Mouse (Mus musculus) thymus, postnatal 4 days (tissue): Measurements from ENCODE around the gene Oser1.
"Not testable (repeated sequence)": the region's sequence is repeated elsewhere in the genome, so short reads cannot be mapped to it uniquely, and the experiment has no call there.

Experiments used
- DNase-seq: peaks from one replicate; pipeline ENCODE4 v3.0.0; 2021

The Oser1 gene

DNA sequence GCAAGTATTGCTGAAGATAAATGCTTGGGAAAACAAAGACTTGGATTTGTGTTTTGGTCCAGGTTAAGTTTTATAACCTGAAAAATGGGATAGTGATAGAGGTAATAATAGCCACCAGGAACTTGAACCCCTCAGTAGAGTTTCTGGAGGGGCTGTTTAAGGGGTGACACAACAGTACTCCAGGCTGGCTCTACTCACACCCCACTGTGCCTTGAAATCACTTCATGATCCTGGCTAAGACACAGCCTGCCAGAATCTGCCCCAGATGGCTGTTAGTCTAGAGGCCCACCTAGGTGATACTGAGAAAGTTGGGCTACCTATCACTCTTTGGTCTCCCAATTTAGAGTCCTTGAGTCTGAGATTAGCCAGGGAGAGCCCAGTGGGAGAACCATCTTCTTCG, 15.0 kb upstream of the Oser1 start:
- DNase-seq = no peak

DNA sequence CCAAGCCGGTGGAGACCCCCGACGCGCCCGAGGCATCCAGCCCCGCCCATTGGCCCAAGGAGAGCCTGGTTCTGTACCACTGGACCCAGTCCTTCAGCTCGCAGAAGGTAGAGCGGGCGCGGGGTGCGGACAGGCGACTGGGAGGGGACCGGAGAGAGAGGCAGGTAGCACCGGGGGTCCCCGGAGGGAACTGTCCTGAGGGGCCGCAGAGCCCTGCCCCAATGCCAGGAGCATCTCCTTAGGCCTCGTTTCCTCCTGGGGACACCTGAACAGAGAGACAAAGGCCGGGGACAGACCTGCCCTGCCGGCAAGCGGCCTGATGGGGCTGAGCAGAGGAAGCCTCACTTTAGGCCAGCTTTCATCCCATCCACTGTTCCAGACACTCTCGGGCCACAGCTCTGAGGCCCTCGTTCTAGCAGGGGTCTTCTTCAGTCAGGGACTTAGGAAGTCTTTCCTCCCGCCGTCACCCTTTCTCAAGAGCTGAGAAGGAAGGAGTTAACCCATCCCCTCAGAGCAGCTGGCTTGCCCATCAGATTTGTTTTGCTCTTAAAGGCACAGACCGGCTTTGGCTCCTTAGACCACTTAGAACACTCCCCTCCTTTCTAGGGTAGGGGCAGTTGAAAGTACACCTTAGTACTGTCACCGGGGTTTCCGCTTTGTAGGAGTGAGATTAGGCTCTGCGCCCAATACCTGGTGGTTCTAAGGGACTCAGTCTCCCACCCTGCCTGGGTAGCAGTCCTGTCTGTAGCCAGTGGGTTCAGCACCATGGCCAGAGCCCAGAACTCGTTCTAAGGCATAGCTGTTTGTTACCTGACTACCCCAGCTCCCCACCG, 14.3 kb upstream of the Oser1 start:
- DNase-seq = peak; percentile 50

DNA sequence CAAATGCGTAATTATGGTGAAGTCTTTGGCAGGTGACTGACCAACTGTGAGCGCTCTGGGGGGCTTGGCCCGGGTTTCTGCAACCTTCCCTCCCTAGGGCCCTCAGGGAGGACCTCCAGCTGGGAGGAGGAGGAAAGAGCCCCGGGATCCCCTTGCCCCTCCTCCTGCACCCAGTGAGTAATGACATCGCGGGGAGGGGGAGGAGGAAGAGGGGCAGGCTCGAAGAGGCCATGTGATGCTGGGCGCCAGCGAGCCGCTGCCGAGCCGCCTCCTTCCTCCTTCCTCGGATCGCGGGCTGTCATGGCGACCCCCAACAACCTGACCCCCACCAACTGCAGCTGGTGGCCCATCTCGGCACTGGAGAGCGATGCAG, 13.7 kb upstream of the Oser1 start, which contains the start of gene Gdap1l1:
TSS of gene Gdap1l1 (plus strand) at position 231 of the 373 bp plus-strand sequence.
- DNase-seq = no peak

DNA sequence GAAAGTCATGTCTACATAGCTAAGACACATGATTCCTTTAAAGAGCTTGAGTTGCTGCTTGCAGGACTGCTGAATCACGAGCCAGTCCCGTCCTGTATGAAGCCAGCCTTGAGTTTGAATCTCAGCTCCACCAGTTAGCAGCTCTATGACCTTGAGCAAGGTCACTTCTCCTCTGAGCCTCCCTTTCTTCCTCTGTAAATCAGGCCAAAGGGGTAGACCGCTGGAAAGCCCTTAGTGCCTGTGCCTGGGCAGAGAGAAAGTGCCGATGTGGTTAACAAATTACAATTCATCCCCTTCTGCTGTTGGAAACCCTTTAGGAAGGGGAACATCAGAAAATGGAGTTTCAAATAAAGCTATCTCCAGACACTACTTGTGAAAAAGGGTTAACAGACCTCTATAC, 13.3 kb upstream of the Oser1 start:
- no peak for DNase-seq

DNA sequence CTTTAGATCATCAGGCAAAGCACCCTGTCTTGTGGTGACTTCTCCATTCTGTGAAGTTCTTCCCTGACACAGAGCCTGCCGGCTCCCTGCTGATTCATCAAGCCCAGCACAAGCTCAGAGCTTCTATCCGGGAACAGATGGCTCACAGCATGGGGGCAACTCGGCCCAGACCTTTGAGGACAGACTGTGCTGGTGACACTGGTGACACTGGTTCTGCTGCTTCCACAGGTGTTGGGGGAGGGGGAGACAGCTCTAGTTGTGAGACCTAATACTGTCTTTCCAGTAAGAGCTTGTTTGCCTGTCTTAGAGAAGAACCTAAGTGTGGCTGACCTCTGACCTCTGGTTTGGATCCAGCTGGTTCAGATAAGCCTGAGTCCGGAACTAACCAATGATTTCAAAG, 9.5 kb upstream of the Oser1 start:
- no peak for DNase-seq

DNA sequence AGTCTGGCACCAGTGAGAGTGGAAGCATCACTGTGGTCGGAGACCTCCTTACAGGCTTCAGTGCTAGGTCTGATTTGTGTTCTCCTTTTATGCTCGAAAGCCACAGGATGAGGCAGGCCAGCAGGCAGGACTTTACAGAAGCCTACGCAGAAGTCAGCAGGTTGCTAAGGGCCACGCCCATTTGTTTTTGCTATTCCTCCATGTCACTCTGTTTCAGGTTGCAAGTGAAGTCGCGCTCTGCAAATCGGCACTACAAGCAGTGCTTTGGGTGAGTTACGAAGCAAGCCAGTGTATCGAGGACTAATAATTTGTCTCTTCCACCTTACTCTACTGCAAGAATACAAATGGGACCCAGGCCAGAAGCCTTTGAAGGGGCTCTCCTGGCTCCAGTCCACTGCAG, 6.8 kb upstream of the Oser1 start:
- DNase-seq = no peak

DNA sequence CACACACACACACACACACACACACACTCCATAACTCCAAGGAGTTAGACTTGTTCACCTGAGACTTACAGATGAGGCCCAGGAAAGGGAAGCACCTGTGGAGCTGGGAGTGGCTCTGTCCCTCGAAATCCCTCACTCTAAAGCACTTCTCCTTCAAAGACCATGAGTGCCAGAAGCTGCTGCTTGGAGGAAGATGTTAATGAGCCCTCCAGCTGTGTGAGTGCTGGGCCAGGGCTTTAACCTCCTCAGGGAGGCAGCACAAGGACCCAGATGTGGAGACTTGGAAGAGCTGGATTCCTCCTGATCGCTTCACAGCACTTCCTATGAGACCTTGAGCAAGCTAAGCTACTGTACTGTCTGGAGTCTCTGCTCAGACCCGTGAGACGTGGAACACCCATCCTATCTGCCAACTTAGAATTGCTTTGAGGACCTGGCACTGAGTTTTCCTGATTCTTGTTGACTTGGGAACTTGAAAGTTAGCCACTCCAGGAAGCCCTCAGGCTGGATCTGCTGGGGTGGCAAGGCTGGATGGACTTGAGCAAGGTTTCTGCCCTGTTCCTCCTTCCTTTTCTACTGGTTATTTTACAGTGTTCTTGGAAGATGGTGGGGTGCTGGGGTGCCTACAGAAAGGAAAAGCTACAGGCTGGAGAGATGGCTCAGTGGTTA, 4.0 kb upstream of the Oser1 start:
- DNase-seq = no peak

DNA sequence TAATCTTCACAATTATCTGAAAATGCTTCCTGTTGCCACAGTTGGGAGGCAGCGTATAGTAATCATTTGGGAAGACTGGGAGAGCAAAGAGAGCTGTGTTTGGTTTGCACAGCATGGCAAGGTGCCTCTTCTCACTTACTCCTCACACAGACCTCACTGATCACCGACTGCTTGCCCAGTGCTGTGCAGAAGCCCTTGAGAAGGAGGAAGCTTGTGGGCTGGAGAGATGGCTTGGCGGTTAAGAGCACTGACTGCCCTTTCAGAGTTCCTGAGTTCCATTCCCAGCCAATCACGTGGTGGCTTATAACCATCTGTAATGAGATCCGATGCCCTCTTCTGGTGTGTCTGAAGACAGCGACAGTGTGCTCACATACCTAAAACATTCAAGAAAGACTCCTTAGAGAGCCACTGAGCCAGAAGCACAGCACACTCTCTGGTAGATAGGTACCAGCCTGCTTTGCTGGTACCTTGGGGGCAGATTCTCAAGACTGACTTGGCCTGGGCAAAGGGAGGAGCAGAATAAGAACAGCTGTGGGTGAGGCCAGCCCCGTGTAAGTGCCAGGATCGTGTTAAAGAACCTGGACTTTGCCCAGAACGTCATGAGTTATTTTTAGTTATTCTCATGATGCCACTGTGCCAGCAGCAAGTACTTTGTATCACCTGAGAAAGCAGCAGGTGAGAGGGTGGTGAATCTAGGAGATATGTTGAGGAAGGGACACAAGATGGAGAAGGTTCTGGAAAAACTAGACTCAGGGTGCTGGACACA, 1.4 kb downstream of the Oser1 start:
- DNase-seq = no peak

DNA sequence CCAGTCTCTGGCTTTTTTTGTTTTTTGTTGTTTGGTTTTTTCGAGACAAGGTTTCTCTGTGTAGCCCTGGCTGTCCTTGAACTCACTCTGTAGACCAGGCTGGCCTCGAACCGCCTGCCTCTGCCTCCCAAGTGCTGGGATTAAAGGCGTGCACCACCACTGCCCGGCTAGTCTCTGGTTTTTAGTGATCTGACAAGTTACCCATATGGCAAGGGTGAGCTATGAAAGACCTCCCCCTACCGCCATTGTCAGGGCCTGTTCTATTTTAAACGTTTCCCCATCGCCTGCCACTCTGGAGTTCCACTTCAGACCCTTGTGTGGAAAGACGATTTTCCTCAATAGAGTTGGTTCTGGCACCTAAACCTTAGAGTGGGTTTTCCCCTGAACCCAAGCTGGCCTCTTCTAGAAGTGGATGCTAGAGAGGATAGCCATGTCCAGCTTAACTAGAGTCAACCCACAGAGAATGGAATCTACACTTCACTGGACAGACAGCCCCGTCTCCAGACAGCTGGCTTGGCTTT, 4.1 kb downstream of the Oser1 start:
- DNase-seq = peak; percentile 20

DNA sequence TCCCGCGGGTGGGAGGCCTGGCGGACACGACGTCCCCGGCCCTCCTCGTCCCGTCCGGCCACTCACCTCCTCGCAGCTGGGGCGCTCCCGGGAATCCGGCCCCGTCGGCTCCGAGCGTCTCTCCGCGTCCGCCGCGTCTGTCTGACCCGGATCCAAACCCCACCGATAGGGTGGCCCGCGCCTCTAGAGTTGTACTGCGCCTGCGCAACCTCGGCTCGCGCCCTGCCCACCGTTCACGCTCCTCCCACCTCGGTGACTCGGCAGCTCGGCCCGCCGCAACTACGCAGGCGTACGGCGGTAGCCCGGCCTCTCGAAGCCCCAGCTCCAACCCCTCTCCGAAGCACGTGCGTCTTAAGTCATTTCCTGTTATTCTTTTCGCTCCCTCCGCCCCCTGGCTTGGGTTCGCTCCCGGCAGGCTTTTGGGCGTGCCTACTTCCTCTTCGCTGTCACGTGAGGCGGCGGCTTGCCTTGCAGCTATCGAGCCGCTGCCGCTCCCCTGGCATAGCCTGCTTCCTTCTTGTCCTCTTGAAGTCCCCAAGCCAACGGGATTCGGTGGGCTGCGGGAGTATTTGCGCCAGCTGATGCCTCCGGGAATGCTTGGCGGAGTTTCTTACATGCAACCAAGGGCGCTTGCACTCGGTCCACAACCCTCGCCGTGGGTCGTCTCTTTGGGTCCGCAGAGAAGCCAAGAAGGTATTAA, 5.0 kb downstream of the Oser1 start:
- DNase-seq = peak; percentile 99

DNA sequence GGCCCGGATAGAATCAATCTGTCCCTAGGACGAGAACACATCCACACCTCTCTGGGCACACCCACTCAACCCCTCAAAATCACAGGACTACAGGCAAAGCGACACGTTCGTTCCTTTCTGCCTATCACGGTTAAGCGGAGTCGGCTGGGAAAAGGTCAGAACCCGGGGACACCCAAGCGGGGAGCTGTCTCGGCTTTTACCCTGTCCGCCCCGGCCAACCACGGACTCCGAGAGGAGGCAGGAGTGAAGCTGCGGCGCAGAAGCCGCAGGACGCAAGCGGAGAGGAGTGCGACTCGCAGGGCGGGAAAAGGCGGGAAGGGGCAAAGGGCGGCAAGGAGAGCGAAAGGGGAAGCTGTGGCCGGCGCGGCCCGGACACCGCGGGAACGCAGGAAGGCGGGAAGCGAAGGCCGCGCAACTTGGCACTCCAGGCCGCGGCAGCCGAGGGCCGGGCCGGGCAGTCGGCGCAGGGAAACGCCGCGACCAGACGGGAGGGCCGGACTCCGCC, 5.6 kb downstream of the Oser1 start:
- no peak for DNase-seq

DNA sequence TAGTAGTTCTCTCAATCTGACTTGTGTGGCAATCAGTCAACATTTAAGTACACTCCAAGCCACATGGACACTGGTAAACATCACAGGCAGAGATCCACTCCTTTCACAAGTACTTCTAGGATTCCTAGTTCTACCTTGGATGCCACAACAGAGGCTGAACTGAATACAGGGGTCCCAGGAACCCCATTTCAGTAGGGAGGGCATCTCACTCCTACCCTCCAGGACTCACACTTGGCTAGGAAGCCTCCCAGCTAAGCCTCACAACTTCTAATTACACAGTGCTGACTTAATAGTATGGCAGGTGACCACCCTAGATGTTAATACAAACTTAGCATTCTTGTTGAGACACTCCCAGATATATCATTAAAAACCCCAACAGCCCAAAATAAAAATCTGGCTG, 6.7 kb downstream of the Oser1 start:
- no peak for DNase-seq

DNA sequence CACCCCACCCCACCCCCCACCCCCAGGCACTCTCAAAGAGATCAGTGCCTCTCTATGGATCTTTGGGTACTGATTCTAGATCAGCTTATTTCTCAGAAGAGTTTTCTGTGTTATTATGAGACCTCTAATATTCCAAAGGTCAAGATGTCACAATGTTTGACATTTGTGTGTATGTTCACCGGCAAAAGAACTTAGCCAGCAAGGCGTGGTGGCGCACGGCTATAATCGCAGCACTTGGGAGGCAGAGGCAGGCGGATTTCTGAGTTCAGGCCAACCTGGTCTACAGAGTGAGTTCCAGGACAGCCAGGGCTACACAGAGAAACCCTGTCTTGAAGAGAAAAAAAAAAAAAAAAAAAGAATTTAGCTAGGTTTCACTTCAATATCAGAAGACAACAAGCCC, 7.5 kb downstream of the Oser1 start:
- no peak for DNase-seq

DNA sequence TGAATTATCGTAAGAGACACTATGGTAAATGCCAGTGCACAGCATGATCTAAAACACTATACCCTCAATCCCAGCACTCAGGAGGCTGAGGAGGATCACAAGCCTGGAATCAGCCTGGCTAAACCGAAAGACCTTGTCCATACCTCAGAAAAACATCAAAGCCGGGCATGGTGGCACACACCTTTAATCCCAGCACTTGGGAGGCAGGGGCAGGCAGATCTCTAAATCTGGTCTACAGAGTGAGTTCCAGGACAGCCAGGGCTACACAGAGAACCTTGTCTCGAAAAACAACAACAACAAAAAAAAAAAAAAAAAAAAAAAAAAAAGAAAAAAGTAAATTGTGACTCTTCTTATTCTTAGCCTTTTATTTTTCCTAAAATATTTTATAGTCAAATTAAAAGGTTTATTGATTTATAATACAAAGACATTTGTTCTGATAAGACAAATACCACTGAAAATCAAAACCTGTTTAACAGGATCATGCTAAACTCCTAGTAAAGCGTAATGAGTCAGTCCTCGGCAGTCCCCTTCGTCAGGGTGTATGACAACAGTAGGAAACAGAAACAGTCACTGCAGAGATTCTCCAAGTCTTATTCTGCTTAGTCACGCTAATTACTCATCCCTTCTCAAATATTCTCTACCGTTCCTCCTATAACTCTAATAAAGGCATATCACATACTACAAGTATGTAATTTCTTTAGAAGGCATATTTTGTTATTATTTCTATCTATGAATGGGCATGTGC, 11.5 kb downstream of the Oser1 start:
- no peak for DNase-seq

DNA sequence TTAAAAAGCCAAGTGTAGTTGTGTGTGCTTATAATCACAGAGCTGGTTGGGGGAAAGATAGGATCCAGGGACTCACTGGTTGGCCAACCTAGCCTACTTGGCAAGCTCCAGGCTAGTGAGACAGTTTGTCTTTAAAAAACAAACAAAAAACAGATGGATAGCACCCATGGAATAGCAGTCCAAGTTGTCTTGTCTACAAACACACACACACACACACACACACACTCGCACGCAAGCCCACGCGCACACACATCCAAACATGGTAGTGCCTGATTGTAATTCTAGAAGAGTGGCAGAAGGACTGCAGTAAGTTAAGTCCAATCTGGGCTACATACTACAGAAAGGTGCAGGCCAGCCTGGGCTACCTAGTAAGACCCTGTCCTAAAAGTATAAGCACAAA, 12.1 kb downstream of the Oser1 start:
- DNase-seq = no peak

DNA sequence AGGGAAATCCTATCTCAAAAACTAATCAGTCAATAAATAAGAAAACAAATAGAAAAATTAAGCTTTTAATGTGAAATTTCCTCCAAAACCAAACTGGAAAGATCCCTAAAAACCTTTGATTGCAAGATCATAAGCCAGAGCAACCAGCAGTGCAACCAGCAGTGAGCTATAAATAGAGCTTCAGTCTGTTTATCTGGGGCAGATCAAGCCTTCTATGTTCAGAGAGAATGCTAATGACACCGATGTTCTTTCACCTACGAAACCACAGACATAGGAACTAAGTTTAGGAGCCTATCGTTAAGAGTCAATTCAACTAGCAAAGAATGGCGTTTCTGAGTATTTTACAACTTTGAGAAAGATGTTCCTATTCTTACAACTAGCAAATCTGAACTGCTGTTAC, 12.7 kb downstream of the Oser1 start:
- no peak for DNase-seq

DNA sequence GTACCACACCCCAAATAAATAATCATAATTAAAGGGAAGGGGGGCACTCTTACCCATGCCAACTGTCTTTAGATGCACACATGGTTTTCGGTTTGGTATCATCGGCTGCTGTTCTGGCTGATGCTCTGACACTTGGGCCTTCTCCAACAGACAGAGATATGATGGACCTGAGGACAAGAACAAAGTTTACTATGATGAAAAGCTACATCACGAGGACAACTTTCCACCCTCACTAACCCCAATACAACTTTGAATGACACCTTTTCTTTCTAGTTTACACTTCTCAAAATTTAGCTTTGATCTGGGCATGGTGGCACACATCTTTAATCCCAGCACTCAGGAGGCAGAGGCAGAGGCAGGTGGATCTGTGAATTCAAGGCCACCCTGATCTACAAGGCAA, 13.2 kb downstream of the Oser1 start:
- not testable (repeated sequence) for DNase-seq

DNA sequence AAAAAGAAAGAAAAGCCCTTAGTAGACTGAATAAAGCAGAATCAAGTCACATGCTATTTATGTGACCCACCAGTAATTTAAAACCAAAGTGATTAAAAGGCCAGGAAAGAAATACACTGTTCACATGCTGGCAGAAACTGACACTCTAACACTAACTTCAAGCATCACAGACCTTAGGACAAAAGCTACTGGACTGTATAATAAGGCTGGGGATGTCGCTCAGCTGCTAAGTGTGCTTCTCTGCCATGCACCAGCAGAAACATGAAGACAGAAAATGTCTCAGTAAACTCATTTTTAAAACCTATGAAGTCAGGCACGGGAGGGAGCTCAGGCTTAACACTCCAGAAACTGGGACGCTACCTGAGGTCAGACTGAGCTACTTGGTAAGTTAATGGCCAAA, 14.3 kb downstream of the Oser1 start:
- no peak for DNase-seq

DNA sequence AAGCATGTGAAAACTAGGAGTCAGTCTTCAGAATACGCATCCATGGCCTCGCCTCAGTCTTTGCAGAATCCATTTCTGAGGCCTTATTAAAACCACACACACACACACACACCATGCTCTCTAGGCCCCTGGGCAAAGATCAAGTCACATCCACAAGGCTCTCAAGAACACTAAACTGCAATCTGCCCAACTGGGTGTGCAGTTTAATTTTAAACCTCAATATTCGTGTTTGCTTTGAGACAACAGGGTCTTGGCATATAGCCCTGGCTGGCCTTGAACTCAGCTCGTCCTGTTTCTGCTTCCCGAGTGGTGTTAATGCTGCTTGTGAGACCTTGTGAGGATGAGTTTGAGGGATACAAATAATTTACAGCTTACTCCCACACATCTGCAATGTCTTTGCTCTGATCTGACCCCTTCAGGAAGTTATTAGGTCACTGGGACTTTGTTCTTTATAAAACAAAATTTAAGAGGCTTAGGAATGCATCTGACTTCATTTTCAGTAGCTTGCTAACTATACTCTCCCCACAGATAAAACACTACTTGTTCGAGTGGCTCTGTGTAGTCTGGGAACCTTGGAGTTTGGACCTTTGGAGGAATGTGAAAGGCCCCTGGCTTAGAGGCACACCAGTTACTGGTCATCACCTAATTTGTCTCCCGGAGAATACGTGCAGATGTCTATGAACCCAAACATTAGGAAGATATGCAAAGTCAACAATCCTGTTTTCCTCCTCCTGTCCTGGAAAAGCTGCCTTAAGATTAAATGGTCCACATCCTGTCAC, 20.3 kb downstream of the Oser1 start:
- DNase-seq = no peak

DNA sequence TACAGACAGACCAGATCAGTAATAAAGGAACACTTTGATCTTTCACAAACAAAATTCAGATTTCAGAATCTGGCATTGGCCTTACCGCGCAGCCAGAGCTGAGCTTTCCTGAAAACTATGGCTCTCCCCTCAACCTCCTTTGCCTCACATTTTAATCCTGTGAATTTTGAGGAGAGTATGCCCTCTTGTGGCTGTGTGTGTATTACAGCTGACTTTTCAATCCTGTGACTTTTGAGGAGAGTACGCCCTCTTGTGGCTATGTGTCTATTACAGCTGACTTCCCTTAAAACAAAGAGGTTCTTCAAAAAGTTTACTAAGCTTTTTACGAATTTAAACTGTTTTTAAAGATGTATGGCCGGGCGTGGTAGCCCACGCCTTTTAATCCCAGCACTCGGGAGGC, 23.3 kb downstream of the Oser1 start:
- peak; percentile 77 for DNase-seq

DNA sequence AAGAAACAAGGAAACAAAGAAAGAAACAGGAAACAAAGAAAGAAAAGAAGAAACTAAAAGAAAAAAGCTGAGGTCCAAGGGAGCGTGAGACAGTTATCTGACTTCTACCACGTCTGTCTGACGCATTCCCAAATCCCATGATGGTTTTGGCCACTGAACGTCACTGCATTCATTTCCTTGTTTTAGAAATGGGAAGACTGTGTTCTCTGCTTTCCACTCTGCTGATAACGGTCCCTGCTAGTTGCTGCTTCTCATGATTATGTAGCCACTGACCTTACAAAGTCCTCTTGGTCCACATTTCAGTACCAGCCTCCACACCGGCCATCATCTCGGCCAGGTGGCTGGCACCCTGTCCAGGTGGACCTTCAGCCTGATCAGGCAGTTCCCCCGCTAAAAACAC, 25.3 kb downstream of the Oser1 start:
- DNase-seq = no peak
